Mouse (Mus musculus): ENCODE results near the gene Ugt1a6a. TPM values are rescaled to one million over a fixed set of nuclear protein-coding genes. Genes with fewer than 3 reads are reported as not detected.
"Not testable (repeated sequence)": the region's sequence is repeated elsewhere in the genome, so short reads cannot be mapped to it uniquely, and the experiment has no call there.

Gene Ugt1a6a
- total RNA-seq, 1 experiment from 2014 or later: 14.7 TPM

DNA sequence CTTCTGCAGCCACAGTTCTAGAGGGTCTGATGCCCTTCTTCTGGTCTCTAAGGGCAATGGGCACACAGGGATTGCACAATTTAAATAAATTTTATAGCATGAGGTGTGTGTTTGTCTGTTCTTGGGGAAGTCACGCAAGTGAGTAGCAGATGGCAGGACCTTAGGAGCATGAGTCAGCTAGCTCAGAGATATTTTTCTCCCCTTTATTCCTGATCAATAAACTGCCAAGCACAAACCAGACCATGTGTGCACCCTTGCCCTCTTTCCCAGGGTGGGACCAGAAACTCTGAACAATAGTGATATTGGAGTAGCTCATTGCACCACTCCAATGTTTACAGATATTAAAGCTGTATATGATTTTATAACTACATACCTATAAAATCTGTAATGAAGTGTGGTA, 4.4 kb upstream of the Ugt1a6a start:
- ATAC-seq (ENCODE audit: extremely low read depth, insufficient number of reproducible peaks, low FRiP score, poor library complexity, severe bottlenecking): not testable (repeated sequence)

DNA sequence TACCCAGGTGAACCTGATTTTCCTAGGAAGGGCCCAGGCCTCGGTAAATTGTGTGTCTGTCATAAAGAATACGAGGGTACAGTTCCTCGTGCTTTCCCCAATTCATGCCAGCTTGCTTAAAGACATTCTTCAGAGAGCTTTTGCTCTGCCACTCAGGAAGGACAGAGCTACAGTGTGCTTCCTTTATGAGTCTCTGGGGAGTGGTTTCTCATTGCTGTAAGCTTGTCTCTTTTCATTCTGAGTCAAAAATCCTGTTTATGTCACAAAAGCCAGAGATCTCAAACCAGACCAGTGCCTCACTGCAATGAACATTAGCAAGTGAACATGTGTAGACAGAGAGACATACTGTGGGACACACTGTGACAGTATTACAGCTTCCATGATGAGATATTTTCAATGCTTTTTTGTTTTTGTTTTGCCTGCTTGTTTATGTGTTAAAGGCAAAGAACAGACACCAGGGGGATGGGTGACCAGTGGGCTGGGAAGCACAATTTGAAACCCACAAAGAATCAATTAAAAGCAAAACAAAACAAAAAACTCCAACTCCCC, 627 bp upstream of the Ugt1a6a start:
- ATAC-seq (ENCODE audit: extremely low read depth, insufficient number of reproducible peaks, low FRiP score, poor library complexity, severe bottlenecking): no peak

DNA sequence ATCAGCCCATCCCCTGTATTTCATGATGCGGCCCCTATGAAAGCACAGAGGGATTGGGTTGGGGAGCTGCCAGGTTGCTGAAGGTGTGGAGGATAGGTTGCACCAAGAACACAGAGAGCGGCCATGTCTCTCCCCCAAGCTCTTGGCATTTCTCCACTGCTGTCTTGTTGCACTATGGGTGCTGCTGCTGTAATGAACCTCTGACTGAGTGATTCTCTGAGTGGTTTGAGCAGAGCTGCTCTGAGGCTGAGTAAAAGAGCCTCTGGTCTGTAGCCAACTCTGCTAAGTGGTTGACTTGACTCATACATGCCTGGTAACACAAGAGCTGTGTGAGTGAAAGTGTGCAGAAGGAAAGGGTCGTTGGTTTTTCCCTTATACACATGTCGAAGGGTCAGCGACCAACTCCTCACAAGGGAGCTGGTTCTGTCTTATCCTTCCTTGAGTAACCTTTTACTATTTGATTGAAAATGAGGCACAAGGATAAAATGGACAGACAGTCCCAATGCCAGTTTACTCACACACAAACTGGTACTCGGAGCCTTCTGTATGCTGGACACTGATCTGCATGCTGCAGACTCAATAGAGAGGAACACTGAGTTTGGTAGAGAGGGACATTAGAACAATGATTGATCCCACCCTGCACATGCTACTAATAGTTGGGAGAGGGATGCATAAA, 758 bp downstream of the Ugt1a6a start:
- not testable (repeated sequence) for ATAC-seq (ENCODE audit: extremely low read depth, insufficient number of reproducible peaks, low FRiP score, poor library complexity, severe bottlenecking)

DNA sequence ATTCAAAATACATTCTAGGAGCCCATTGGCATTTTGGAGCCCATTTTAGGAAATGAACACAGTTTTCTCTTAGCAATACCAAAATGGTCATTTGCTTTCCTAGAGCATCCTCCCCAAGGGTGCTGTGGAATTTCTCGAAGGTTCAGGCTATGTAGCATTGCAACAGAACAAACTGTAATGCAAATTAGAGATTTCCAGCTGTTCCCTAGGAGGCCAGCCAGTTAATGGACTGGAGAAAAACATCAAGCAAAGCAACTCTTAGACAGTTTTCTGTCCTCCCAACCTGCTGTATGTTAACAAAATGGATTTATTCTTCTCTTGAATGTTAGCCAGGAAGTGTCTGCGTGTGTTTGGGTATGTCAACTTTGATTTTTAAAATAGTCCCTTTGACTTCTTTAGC, 2.0 kb downstream of the Ugt1a6a start:
- no peak for ATAC-seq (ENCODE audit: extremely low read depth, insufficient number of reproducible peaks, low FRiP score, poor library complexity, severe bottlenecking)

DNA sequence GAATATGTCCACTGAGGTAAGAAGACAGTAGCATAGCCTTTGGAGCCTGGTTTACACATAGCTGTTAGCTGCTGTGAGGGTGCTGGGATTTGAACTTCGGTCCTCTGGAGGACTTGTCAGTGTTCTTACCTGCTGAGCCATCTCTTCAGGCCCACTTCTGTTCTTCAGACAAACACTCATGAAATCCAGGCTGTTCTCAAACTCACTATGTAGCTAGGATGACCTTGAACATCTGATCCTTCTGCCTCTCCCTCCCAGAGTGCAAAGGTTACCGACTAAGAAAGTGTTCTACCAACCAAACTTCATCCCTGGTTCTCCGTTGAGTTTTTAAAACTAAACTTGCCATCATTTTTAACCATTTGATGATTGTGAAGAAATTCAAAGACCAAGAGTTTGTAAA, 2.7 kb downstream of the Ugt1a6a start:
- ATAC-seq (ENCODE audit: extremely low read depth, insufficient number of reproducible peaks, low FRiP score, poor library complexity, severe bottlenecking): no peak

GRCm38 (mm10) chr1:88138145-88138544, 3.5 kb downstream of the Ugt1a6a start:
- ATAC-seq (ENCODE audit: extremely low read depth, insufficient number of reproducible peaks, low FRiP score, poor library complexity, severe bottlenecking): no peak

GRCm38 (mm10) chr1:88140492-88140891, 5.9 kb downstream of the Ugt1a6a start:
- ATAC-seq (ENCODE audit: extremely low read depth, insufficient number of reproducible peaks, low FRiP score, poor library complexity, severe bottlenecking): not testable (repeated sequence)

GRCm38 (mm10) chr1:88143966-88144675, 9.5 kb downstream of the Ugt1a6a start:
- peak; percentile 51; the same call in 1 of the 2 replicates for ATAC-seq (ENCODE audit: extremely low read depth, insufficient number of reproducible peaks, low FRiP score, poor library complexity, severe bottlenecking)

DNA sequence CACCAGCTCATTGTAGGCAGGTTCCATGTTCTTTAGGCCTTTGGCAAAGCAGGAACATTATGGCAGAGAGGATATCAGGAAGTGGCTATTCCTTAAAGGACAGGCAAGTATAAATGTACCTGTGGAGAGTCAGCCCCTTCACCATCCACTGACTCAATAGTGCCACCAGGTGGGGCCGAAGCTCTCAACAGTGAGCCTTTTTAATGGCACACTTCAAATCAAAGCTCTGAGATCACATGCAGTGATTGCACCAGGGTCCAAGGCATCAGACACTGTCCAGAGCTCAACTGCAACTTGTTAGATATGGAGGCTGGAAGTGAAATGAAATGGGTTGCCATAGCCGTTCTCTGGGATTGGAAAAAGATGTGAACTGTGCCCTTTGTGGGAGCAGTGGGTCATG, 10.7 kb downstream of the Ugt1a6a start:
- not testable (repeated sequence) for ATAC-seq (ENCODE audit: extremely low read depth, insufficient number of reproducible peaks, low FRiP score, poor library complexity, severe bottlenecking)

- peak; percentile 56 for ATAC-seq (ENCODE audit: extremely low read depth, insufficient number of reproducible peaks, low FRiP score, poor library complexity, severe bottlenecking)
These were observed 15.5 kb downstream of the Ugt1a6a start for GRCm38 (mm10) chr1:88150133-88150532.

GRCm38 (mm10) chr1:88158430-88158829, 23.8 kb downstream of the Ugt1a6a start:
- ATAC-seq (ENCODE audit: extremely low read depth, insufficient number of reproducible peaks, low FRiP score, poor library complexity, severe bottlenecking): no peak

DNA sequence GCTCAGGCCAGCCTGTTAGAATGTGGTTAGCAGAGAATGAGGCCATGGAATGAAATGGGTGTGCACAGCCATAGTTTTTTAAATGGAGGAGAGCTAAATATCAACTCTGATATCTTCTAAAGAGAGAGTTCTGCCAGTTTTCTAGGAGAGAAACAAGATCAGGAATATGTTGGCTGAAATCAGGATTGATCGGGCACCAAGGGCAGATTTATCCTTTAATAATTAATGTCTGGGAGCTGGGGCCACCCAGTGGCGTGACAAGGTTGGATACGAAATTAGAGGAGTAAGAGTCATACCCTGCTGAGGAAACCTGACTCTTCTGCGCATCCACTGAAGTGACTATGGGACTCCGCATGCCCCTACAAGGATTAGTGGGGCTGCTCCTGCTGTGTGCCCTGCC, 31.1 kb downstream of the Ugt1a6a start, which contains the start of gene Ugt1a5:
Gene Ugt1a5, plus strand, starts transcription at position 302 of the 400 bp plus-strand sequence.
- no peak for ATAC-seq (ENCODE audit: extremely low read depth, insufficient number of reproducible peaks, low FRiP score, poor library complexity, severe bottlenecking)

DNA sequence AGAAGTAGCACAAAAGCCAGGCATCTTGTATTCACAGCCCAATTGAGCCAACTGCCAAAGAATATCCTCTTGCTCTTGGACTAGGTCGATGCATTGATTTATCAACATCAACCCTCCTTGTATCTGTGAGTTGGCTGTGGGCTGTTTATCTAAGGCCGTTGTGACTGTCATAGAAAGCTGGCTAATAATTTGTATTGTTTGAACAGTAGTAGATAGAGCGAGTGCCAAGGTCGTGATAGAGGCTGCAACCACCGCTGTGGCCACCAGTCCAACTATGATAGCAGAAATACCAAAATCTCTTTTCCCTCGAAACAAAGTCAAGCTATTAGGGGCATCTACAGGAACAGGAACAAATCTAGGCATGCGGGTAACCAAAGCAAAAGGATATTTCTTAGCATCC, 37.6 kb downstream of the Ugt1a6a start:
- ATAC-seq (ENCODE audit: extremely low read depth, insufficient number of reproducible peaks, low FRiP score, poor library complexity, severe bottlenecking): not testable (repeated sequence)

- no peak for ATAC-seq (ENCODE audit: extremely low read depth, insufficient number of reproducible peaks, low FRiP score, poor library complexity, severe bottlenecking)
These were observed 45.0 kb downstream of the Ugt1a6a start for GRCm38 (mm10) chr1:88179657-88180056.

DNA sequence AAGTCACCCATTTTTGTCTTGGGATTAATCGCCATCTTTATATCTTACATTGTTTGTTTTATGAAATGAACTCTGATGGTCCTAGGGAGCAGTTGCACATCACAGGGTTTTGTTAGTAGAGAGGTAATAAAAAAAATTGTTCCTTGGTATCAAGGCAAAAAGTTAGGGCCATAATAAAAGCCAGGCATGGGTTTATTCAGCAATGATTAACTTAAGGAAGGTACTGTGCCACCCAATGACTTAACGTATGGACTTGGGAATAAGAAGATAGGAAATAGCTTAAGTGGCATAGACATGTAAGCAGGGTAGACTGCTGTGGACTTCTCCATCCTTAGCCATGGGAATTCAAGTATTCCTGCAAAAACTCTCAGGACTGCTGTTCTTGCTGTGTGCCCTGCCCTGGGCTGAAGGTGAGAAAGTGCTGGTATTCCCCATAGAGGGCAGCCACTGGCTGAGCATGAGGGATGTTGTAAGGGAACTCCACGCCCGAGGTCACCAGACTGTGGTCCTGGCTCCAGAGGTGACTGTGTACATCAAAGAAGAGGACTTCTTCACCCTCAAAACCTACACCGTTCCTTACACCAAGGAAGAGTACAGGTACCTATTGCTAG, 51.8 kb downstream of the Ugt1a6a start:
- no peak for ATAC-seq (ENCODE audit: extremely low read depth, insufficient number of reproducible peaks, low FRiP score, poor library complexity, severe bottlenecking)

DNA sequence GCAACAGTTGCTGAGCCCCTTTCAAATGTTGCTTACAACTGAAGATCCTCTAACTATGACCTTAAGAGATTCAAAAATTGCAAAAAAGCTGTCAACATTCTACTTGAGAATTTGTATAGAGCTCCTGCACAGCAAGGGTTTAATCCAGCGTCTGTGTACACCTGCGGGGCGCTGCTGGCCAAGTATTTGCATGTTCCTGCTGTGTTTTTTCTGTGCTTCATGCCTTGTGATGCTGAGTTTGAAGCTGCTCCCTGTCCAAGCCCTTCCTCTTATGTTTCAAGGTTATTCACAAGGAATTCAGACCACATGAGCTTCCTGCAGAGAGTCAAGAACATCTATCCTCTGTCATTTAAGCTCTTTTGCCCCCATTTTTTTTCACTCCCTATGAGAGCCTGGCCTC, 57.5 kb downstream of the Ugt1a6a start:
- ATAC-seq (ENCODE audit: extremely low read depth, insufficient number of reproducible peaks, low FRiP score, poor library complexity, severe bottlenecking): no peak

DNA sequence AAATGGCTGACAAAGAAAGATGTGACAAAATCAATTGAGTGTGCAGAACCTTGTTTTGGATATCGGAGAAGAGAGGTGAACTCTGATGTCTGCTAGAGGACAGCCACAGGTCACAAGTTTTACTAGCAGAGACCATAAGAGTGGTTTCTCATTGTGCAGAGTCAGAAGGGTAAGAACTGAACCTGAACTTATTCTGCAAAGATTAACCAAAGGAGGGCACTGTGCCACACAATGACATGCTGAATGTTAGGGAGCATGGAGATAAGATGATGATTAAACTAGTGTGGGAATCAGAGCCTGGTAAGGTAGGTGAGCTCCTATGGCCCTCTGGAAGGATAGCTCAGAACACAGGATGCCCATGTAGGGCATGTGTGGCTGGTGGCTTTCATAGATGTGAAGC, 61.1 kb downstream of the Ugt1a6a start:
- no peak for ATAC-seq (ENCODE audit: extremely low read depth, insufficient number of reproducible peaks, low FRiP score, poor library complexity, severe bottlenecking)

DNA sequence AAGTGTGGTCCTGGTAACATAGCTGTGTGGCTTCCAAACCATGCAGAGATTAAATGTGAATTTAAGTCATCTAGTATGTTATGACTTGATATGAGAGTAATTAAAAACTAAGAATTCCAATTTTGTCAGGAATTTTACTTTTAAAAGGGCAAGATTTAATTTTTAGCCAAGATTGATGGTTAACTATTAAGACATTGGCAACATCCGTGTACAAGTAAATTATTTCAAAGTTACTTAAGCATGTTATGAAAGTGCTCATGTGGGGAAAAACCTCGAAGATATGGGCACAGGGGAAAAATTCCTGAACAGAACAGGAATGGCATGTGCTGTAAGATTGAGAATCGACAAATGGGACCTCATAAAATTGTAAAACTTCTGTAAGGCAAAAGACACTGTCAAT, 62.8 kb downstream of the Ugt1a6a start:
- ATAC-seq (ENCODE audit: extremely low read depth, insufficient number of reproducible peaks, low FRiP score, poor library complexity, severe bottlenecking): no peak

DNA sequence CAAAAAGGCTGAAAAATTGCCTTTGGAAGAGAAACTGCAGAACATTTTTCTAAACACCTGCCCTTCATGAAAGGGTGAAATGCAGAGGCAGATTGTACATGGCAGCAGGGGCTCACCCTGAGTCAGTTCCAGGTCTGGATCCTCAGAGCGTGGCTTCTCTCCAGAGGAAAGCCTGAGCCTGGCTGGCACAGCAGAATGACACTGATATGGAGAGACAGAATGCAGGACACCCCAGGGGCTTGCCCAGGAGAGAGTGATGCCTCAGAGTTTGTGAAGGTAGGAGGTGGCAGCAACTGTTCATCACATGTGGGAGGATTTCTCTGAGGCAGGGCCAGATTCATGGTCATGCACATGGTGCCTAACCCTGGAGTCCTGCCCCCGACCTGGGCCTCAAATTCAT, 65.4 kb downstream of the Ugt1a6a start:
- no peak for ATAC-seq (ENCODE audit: extremely low read depth, insufficient number of reproducible peaks, low FRiP score, poor library complexity, severe bottlenecking)

GRCm38 (mm10) chr1:88200456-88200855, 65.8 kb downstream of the Ugt1a6a start, which contains the start of gene Ugt1a2:
TSS of gene Ugt1a2 (plus strand) at chr1:88200601.
- no peak for ATAC-seq (ENCODE audit: extremely low read depth, insufficient number of reproducible peaks, low FRiP score, poor library complexity, severe bottlenecking)
